Mouse (Mus musculus): ENCODE results near the gene Dab2ip. TPM values are rescaled to one million over a fixed set of nuclear protein-coding genes. Genes with fewer than 3 reads are reported as not detected.
A peak's percentile ranks its signal among the peaks of the same experiment; 100 is the strongest.

Dab2ip gene
- polyA plus RNA-seq, 1 experiment from 2014 or later, result 33.2 TPM

DNA sequence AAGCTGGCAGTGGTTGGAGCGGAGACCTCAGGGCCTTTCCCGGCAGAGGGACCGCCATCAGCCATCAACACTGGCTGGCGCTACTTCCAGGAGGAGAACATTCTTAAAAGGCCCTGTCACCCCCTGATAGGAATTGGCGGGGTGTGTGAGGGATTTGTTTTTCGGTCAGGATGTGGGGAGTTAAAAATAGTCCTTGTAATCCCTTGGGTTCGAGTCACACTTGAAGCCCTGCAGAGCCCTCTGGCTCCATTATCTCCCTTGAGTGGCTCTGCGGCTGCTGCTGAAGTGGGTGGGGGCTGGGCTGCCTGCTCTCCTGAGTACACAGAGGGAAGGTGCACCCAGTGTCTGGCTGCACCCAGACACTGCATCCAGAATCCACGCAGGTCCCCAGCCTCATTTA, 30.3 kb downstream of the Dab2ip start:
- peaks cover 14% of the 10 kb centered on the region for H3K27me3 ChIP-seq (ENCODE audit: control insufficient read depth, insufficient read depth, low read depth, low read length)
- WGBS, result 25% methylated on average over 9 of the region's 9 CpGs
- peak; percentile 57; the same call in 1 of the 2 replicates for ATAC-seq

GRCm38 (mm10) chr2:35589385-35589784, 31.3 kb downstream of the Dab2ip start:
- no peaks in the 10 kb centered on the region for H3K9me3 ChIP-seq (replicated peaks; ENCODE audit: control insufficient read depth, low read length, poor library complexity, severe bottlenecking)
- no peak for ATAC-seq
- no peak overlapping the region for H3K4me2 ChIP-seq (ENCODE audit: low read length)
- no peak overlapping the region for H3K4me3 ChIP-seq (ENCODE audit: low read depth, low read length)
- peaks cover 4% of the 10 kb centered on the region for H3K27me3 ChIP-seq (ENCODE audit: control insufficient read depth, insufficient read depth, low read depth, low read length)
- H3K27ac ChIP-seq (ENCODE audit: low read length), result no peak overlapping the region
- H3K4me1 ChIP-seq (ENCODE audit: control insufficient read depth, insufficient read depth, low read length), result peaks cover 6% of the 10 kb centered on the region
- WGBS, result 73% methylated on average over 10 of the region's 10 CpGs
- H3K36me3 ChIP-seq (ENCODE audit: control insufficient read depth, insufficient read depth, low read length), result no peaks in the 10 kb centered on the region
- H3K9ac ChIP-seq (ENCODE audit: low read depth, low read length), result no peak overlapping the region

More for the DNA sequence above, 30.3 kb downstream of the Dab2ip start:
- Histone ChIP-seq H3K4me1 (ENCODE audit: control insufficient read depth, insufficient read depth, low read length) (peaks cover 6% of the 10 kb centered on the region), H3K4me3 (ENCODE audit: low read depth, low read length) (no peak overlapping the region), H3K36me3 (ENCODE audit: control insufficient read depth, insufficient read depth, low read length) (no peaks in the 10 kb centered on the region), H3K9me3 (replicated peaks; ENCODE audit: control insufficient read depth, low read length, poor library complexity, severe bottlenecking) (no peaks in the 10 kb centered on the region), H3K9ac (ENCODE audit: low read depth, low read length) (no peak overlapping the region), H3K4me2 (ENCODE audit: low read length) (no peak overlapping the region), H3K27ac (ENCODE audit: low read length) (no peak overlapping the region)

- ATAC-seq, result no peak
- Histone ChIP-seq H3K4me2 (ENCODE audit: low read length) (no peak overlapping the region), H3K4me3 (ENCODE audit: low read depth, low read length) (no peak overlapping the region), H3K4me1 (ENCODE audit: control insufficient read depth, insufficient read depth, low read length) (peaks cover 6% of the 10 kb centered on the region), H3K27me3 (ENCODE audit: control insufficient read depth, insufficient read depth, low read depth, low read length) (peaks cover 1% of the 10 kb centered on the region; the same call in 1 of the 2 replicates), H3K36me3 (ENCODE audit: control insufficient read depth, insufficient read depth, low read length) (no peaks in the 10 kb centered on the region), H3K9ac (ENCODE audit: low read depth, low read length) (no peak overlapping the region), H3K27ac (ENCODE audit: low read length) (no peak overlapping the region), H3K9me3 (replicated peaks; ENCODE audit: control insufficient read depth, low read length, poor library complexity, severe bottlenecking) (no peaks in the 10 kb centered on the region)
- WGBS, result 80% methylated on average over 4 of the region's 4 CpGs
Measured at GRCm38 (mm10) chr2:35589800-35590199, 31.7 kb downstream of the Dab2ip start.

DNA sequence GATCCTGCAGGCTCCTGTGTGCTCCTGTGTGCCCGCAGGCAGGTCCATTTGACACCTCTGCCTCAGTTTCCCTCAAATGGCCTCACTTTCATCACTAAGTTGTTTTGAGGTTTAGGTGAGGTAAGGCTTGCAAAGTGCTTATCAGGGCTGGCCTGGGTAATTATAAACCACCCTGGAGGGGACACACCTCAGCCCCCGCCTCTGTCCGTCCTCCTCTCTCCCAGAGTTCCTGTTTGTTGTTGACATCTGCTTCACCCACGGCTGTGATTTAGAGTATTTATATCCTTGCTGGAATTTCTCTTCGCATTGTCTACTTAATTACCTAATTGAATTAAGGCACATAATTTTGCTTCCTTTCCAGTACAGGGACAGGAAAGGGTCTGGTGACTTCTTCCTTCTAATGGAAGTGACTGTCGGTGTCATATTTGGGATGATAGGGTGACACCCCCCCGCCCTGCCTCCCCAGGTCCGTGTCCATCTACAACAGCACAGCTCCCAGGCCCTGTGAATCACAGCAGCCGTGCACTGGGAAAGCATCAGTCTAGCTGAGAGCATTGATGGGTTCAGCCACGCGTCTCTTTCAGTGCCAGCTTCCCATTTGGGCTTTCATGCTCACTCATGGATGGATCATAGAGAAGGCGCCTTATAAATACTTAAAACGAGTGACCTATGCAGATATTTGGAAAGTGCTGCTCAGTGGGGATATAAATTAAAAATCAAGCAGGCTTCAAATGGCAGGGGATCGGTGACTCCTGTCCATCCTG, 34.1 kb downstream of the Dab2ip start:
- Histone ChIP-seq H3K27me3 (ENCODE audit: control insufficient read depth, insufficient read depth, low read depth, low read length) (no peaks in the 10 kb centered on the region; the same call in 1 of the 2 replicates), H3K4me1 (ENCODE audit: control insufficient read depth, insufficient read depth, low read length) (peaks cover 6% of the 10 kb centered on the region), H3K9ac (ENCODE audit: low read depth, low read length) (no peak overlapping the region), H3K36me3 (ENCODE audit: control insufficient read depth, insufficient read depth, low read length) (no peaks in the 10 kb centered on the region), H3K4me3 (ENCODE audit: low read depth, low read length) (no peak overlapping the region), H3K4me2 (ENCODE audit: low read length) (no peak overlapping the region), H3K9me3 (replicated peaks; ENCODE audit: control insufficient read depth, low read length, poor library complexity, severe bottlenecking) (no peaks in the 10 kb centered on the region), H3K27ac (ENCODE audit: low read length) (no peak overlapping the region)
- ATAC-seq, result no peak
- WGBS, result 74% methylated on average over 14 of the region's 14 CpGs

DNA sequence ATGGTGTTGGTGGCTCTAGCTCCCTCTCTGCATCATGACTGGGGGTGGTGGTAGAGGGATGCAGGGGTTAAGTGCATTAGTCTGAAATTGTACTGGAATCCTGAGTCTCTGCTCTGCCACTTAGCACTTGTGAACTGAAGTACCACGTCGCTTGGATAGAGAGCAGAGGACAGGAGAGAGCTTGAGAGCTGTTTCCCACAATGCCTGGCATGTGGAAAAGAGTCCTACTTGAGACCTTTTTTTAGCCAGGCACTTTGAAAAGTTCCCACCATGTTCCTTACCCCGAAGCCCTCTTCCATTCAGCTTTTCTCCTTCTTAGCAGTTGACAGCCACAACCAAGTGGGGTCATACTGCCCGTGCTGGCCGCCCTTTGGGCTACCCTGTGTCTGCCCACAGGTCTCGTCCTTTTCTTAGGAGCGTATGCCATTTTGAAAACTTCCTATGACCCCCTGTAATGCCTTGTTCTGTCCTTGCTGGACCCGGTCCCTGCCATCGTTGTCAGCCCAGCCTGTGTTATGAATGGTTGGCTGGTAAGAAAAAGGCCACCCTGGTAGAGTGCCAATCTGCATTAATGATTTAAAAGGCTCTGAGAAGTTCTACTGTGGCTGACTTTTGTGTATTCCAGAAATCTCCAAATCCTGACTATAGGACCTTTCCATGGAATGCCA, 34.8 kb downstream of the Dab2ip start:
- Histone ChIP-seq H3K4me1 (ENCODE audit: control insufficient read depth, insufficient read depth, low read length) (peaks cover 6% of the 10 kb centered on the region), H3K36me3 (ENCODE audit: control insufficient read depth, insufficient read depth, low read length) (no peaks in the 10 kb centered on the region), H3K9me3 (replicated peaks; ENCODE audit: control insufficient read depth, low read length, poor library complexity, severe bottlenecking) (no peaks in the 10 kb centered on the region), H3K9ac (ENCODE audit: low read depth, low read length) (no peak overlapping the region), H3K4me3 (ENCODE audit: low read depth, low read length) (no peak overlapping the region), H3K27me3 (ENCODE audit: control insufficient read depth, insufficient read depth, low read depth, low read length) (no peaks in the 10 kb centered on the region; the same call in 1 of the 2 replicates), H3K4me2 (ENCODE audit: low read length) (no peak overlapping the region), H3K27ac (ENCODE audit: low read length) (no peak overlapping the region)
- ATAC-seq, result peak; percentile 16; the same call in 1 of the 2 replicates
- 57% methylated on average over 9 of the region's 9 CpGs for WGBS

DNA sequence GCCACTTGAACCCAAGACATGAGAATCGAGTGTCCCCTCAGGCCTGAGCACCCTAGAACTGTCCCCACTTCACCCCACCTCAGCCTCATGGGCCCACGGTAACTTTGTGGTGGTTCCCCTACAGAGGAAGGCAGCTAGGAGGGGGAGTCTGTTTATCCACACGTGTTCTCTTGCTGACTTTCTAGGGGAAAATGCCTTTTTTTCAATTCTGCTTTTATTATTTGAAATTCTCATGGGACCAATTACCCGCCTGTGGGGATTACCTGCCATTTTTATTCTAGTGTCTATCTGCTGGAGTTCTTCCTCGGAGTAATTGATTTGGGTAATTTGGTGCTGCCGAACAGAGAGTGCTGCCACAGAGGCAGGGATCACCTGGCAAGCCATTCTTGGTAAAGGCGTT, 35.8 kb downstream of the Dab2ip start:
- Histone ChIP-seq H3K27ac (ENCODE audit: low read length) (no peak overlapping the region), H3K4me1 (ENCODE audit: control insufficient read depth, insufficient read depth, low read length) (0 out of 2 replicates have a peak, but pooled peaks cover 3% of the 10 kb centered on the region), H3K9ac (ENCODE audit: low read depth, low read length) (no peak overlapping the region), H3K9me3 (replicated peaks; ENCODE audit: control insufficient read depth, low read length, poor library complexity, severe bottlenecking) (no peaks in the 10 kb centered on the region), H3K4me2 (ENCODE audit: low read length) (no peak overlapping the region), H3K36me3 (ENCODE audit: control insufficient read depth, insufficient read depth, low read length) (no peaks in the 10 kb centered on the region), H3K4me3 (ENCODE audit: low read depth, low read length) (no peak overlapping the region), H3K27me3 (ENCODE audit: control insufficient read depth, insufficient read depth, low read depth, low read length) (no peaks in the 10 kb centered on the region; the same call in 1 of the 2 replicates)
- ATAC-seq, result no peak
- WGBS, result 55% methylated on average over 7 of the region's 7 CpGs

DNA sequence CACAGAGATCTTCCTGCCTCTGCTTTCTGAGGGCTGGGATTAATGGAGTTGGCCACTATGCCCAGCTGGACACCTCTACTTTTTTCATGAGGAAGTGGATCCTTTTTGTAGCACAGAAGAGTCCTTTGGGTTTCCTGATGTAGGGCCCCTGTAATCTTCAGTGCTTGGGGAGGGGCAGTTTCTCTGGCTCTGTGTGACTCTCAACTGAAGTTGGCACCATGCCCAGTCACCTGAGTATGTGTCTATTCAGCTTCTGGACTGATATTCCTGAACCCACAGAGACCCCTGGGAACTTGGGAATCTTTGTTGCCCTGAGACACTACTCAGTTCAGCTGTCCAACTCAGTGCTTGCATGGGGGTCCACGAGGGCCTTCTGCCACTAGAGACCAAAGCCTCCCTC, 37.0 kb downstream of the Dab2ip start:
- no peak overlapping the region for H3K4me2 ChIP-seq (ENCODE audit: low read length)
- H3K9ac ChIP-seq (ENCODE audit: low read depth, low read length), result no peak overlapping the region
- no peak overlapping the region for H3K27ac ChIP-seq (ENCODE audit: low read length)
- H3K36me3 ChIP-seq (ENCODE audit: control insufficient read depth, insufficient read depth, low read length), result no peaks in the 10 kb centered on the region
- no peaks in the 10 kb centered on the region; the same call in 1 of the 2 replicates for H3K27me3 ChIP-seq (ENCODE audit: control insufficient read depth, insufficient read depth, low read depth, low read length)
- H3K9me3 ChIP-seq (replicated peaks; ENCODE audit: control insufficient read depth, low read length, poor library complexity, severe bottlenecking), result no peaks in the 10 kb centered on the region
- no peak for ATAC-seq
- H3K4me1 ChIP-seq (ENCODE audit: control insufficient read depth, insufficient read depth, low read length), result 0 out of 2 replicates have a peak, but pooled peaks cover 3% of the 10 kb centered on the region
- no peak overlapping the region for H3K4me3 ChIP-seq (ENCODE audit: low read depth, low read length)
- WGBS, result 83% methylated on average over 1 of the region's 1 CpGs

- ATAC-seq, result no peak
- Histone ChIP-seq H3K27ac (ENCODE audit: low read length) (no peak overlapping the region), H3K4me3 (ENCODE audit: low read depth, low read length) (no peak overlapping the region), H3K9me3 (replicated peaks; ENCODE audit: control insufficient read depth, low read length, poor library complexity, severe bottlenecking) (no peaks in the 10 kb centered on the region), H3K4me1 (ENCODE audit: control insufficient read depth, insufficient read depth, low read length) (0 out of 2 replicates have a peak, but pooled peaks cover 3% of the 10 kb centered on the region), H3K27me3 (ENCODE audit: control insufficient read depth, insufficient read depth, low read depth, low read length) (no peaks in the 10 kb centered on the region; the same call in 1 of the 2 replicates), H3K36me3 (ENCODE audit: control insufficient read depth, insufficient read depth, low read length) (no peaks in the 10 kb centered on the region), H3K9ac (ENCODE audit: low read depth, low read length) (no peak overlapping the region), H3K4me2 (ENCODE audit: low read length) (no peak overlapping the region)
- WGBS, result 51% methylated on average over 5 of the region's 5 CpGs
Measured at GRCm38 (mm10) chr2:35595718-35596117, 37.7 kb downstream of the Dab2ip start.

DNA sequence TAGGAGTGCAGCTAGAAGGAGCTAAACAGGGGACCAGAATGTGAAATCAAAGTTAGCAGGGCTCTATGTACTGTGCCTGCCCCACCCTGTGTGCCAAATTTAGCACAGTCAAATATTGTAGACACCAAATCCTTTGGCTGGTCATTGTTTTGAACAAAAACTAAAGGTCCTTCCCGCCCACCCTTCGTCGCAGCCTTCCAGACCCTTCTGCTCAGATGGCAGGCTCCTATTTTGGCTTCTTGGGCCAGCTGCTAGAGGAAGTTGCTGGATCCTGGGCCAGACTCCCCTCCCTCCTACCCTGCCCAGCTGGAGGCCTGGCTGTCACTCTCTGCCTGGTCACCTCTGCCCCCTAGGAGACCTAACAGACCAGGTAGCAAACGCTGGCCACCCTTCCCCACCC, 38.7 kb downstream of the Dab2ip start:
- no peak overlapping the region for H3K4me3 ChIP-seq (ENCODE audit: low read depth, low read length)
- H3K4me2 ChIP-seq (ENCODE audit: low read length), result no peak overlapping the region
- no peaks in the 10 kb centered on the region for H3K9me3 ChIP-seq (replicated peaks; ENCODE audit: control insufficient read depth, low read length, poor library complexity, severe bottlenecking)
- no peaks in the 10 kb centered on the region; the same call in 1 of the 2 replicates for H3K27me3 ChIP-seq (ENCODE audit: control insufficient read depth, insufficient read depth, low read depth, low read length)
- 66% methylated on average over 4 of the region's 4 CpGs for WGBS
- H3K27ac ChIP-seq (ENCODE audit: low read length), result no peak overlapping the region
- H3K9ac ChIP-seq (ENCODE audit: low read depth, low read length), result no peak overlapping the region
- H3K36me3 ChIP-seq (ENCODE audit: control insufficient read depth, insufficient read depth, low read length), result no peaks in the 10 kb centered on the region
- no peak for ATAC-seq
- 0 out of 2 replicates have a peak, but pooled peaks cover 3% of the 10 kb centered on the region for H3K4me1 ChIP-seq (ENCODE audit: control insufficient read depth, insufficient read depth, low read length)
